ENCODE assay signal across 16 mouse cellular contexts in the genomic region with DNA sequence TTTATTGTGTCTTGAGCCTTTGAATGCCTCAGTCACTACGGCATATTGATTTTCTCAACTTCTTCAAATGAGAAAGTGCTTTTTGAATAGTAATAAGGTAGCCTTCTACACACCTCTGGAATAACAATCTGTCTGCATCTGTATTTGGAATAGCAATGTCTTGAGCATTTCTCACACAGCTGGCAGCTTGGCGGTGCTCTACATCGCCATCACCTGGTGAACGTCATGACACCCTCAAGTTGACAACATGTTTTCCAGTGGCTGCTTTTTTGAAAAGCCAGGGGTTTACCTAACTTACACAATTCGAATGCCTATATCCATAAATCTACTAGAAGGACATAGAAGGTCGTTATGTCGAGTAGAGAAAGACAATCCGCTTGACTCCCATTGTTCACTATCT. TPM values are rescaled to one million over a fixed set of nuclear protein-coding genes. Genes with fewer than 3 reads are reported as not detected.
DNase-seq lines count a peak whose midpoint lies in the region; ATAC-seq and TF ChIP-seq lines count a peak whose summit lies in the region.
"Had no signal": no experiment of that assay in that cellular context is flagged by ENCODE, and none has a peak within 500 bp of the region (broad histone marks: within the 10 kb centered on the region; RNA-seq: fewer than 3 reads in every experiment).

No protein-coding gene starts in this region.

- no peak for TF ChIP-seq POLR2A in lung, adult 2 months (IDR thresholded peaks at IDR 0.05; ENCODE audit: borderline replicate concordance, extremely low read depth, low read depth, low read length)

- H3K4me3 ChIP-seq in hindbrain, embryonic 11.5 days (ENCODE audit: low read depth, low read length): no peak overlapping the region
- H3K4me3 ChIP-seq in hindbrain, embryonic 10.5 days: no peak overlapping the region
- H3K4me3 ChIP-seq in lung, adult 2 months (replicated peaks; ENCODE audit: extremely low read depth, low read depth, low read length): no peak overlapping the region
- no peak overlapping the region for H3K4me3 ChIP-seq in ES-E14 (ENCODE audit: insufficient read depth in 1 of 2, low read depth in 1 of 2, low read length in 2 of 2, poor library complexity in 1 of 2, severe bottlenecking in 1 of 2)
- H3K4me3 ChIP-seq: limb, embryonic 12.5 days; neural tube, embryonic 15.5 days had no signal

- in situ Hi-C loops in ES-E14 (cut with MboI; ENCODE audit: low sequenced_read_pairs in 2 of 2, unreplicated experiment in 2 of 2): no loop called here

- no peak overlapping the region for H3K4me2 ChIP-seq in hindbrain, embryonic 11.5 days (replicated peaks; ENCODE audit: low read depth, low read length)
- H3K4me2 ChIP-seq: heart, embryonic 11.5 days; limb, embryonic 12.5 days; neural tube, embryonic 15.5 days had no signal

- no peak for ATAC-seq in hindbrain, embryonic 11.5 days (ENCODE audit: low FRiP score)
- ATAC-seq: forebrain, embryonic 14.5 days had no signal

- H3K36me3 ChIP-seq in hindbrain, embryonic 11.5 days (ENCODE audit: control insufficient read depth, insufficient read depth, low read length): no peaks in the 10 kb centered on the region
- no peaks in the 10 kb centered on the region for H3K36me3 ChIP-seq in hindbrain, embryonic 10.5 days
- H3K36me3 ChIP-seq in ES-E14 (ENCODE audit: control insufficient read depth, insufficient read depth, low read length, poor library complexity, severe bottlenecking): no peaks in the 10 kb centered on the region
- H3K36me3 ChIP-seq: limb, embryonic 12.5 days; neural tube, embryonic 15.5 days had no signal

- DNase-seq in hindbrain, embryonic 11.5 days (ENCODE audit: low spot score): peak; percentile 25
- DNase-seq in hindbrain, embryonic 10.5 days (ENCODE audit: low spot score): no peak
- no peak for DNase-seq in lung, adult 2 months
- DNase-seq in lung, postnatal 14 days: no peak
- peak; percentile 20 for DNase-seq in ES-E14 (ENCODE audit: low read depth, low spot score)
- DNase-seq in embryo, embryonic 11 days: peak; percentile 26
- no peak for DNase-seq in layer of hippocampus, adult 11-12 months (ENCODE audit: low spot score)
- DNase-seq in frontal cortex, adult 2 months (ENCODE audit: extremely low spot score in 1 of 2, low spot score in 1 of 2): no peak
- DNase-seq: cerebellum, adult 8-10 months; kidney, adult 18-20 months; lung, postnatal 36 days; right cerebral cortex, adult 18-20 months had no signal

- H3K9ac ChIP-seq in hindbrain, embryonic 11.5 days (ENCODE audit: low read depth, low read length): no peak overlapping the region
- no peak overlapping the region for H3K9ac ChIP-seq in ES-E14 (ENCODE audit: insufficient read depth, low read depth, low read length, poor library complexity, severe bottlenecking)
- H3K9ac ChIP-seq: limb, embryonic 12.5 days; neural tube, embryonic 15.5 days had no signal

- 58% methylated on average over 8 of the region's 8 CpGs for WGBS in hindbrain, embryonic 11.5 days
- WGBS in hindbrain, embryonic 10.5 days: 56% methylated on average over 8 of the region's 8 CpGs
- WGBS in lung, adult 2 months: 64% methylated on average over 8 of the region's 8 CpGs

- no peaks in the 10 kb centered on the region for H3K4me1 ChIP-seq in hindbrain, embryonic 11.5 days (replicated peaks; ENCODE audit: control insufficient read depth, insufficient read depth, low read length)
- H3K4me1 ChIP-seq in hindbrain, embryonic 10.5 days (replicated peaks): no peaks in the 10 kb centered on the region
- H3K4me1 ChIP-seq in lung, adult 2 months (ENCODE audit: control insufficient read depth, insufficient read depth, low read length): no peaks in the 10 kb centered on the region
- no peaks in the 10 kb centered on the region for H3K4me1 ChIP-seq in ES-E14 (ENCODE audit: control insufficient read depth in 2 of 2, insufficient read depth in 2 of 2, low read length in 2 of 2, poor library complexity in 1 of 2)
- H3K4me1 ChIP-seq: limb, embryonic 12.5 days; neural tube, embryonic 15.5 days had no signal

- H3K27ac ChIP-seq in hindbrain, embryonic 11.5 days (ENCODE audit: low read depth, low read length): no peak overlapping the region
- no peak overlapping the region for H3K27ac ChIP-seq in hindbrain, embryonic 10.5 days
- no peak overlapping the region for H3K27ac ChIP-seq in ES-E14 (ENCODE audit: insufficient read depth, low read depth, low read length, poor library complexity, severe bottlenecking)
- H3K27ac ChIP-seq: limb, embryonic 12.5 days; neural tube, embryonic 15.5 days had no signal

- peak; percentile 19; the same call in 1 of the 2 replicates for TF ChIP-seq CTCF in lung, adult 2 months (IDR thresholded peaks at IDR 0.05; ENCODE audit: insufficient read depth, low read length)

- no peaks in the 10 kb centered on the region for H3K9me3 ChIP-seq in hindbrain, embryonic 11.5 days (ENCODE audit: control insufficient read depth, low read length)
- H3K9me3 ChIP-seq in hindbrain, embryonic 10.5 days: no peaks in the 10 kb centered on the region
- H3K9me3 ChIP-seq in ES-E14 (ENCODE audit: control insufficient read depth, insufficient read depth, low read depth, low read length): no peaks in the 10 kb centered on the region
- H3K9me3 ChIP-seq: limb, embryonic 12.5 days; neural tube, embryonic 15.5 days had no signal

- no peaks in the 10 kb centered on the region for H3K27me3 ChIP-seq in hindbrain, embryonic 11.5 days (ENCODE audit: control insufficient read depth, insufficient read depth, low read length)
- H3K27me3 ChIP-seq in hindbrain, embryonic 10.5 days (ENCODE audit: insufficient read depth, poor library complexity, severe bottlenecking): no peaks in the 10 kb centered on the region
- H3K27me3 ChIP-seq: limb, embryonic 12.5 days; neural tube, embryonic 15.5 days had no signal

TF ChIP-seq in ES-E14, 5 proteins besides CTCF, POLR2A, EP300 and RAD21:
- no peak for TF ChIP-seq MAFK (IDR thresholded peaks at IDR 0.05; ENCODE audit: insufficient read depth, low read depth, low read length)
- no peak for TF ChIP-seq CHD2 (IDR thresholded peaks at IDR 0.05; ENCODE audit: low read depth, low read length)

RNA-seq across cellular contexts. Expression of gene Snrpb2, which starts 51.5 kb away (rescaled TPM):
- polyA plus RNA-seq in hindbrain, embryonic 11.5 days (2014; fragmentation: Nextera tagmentation; extraction: Ambion mirVana): 121 and 128 TPM in 2 replicates
- 85.0 and 96.5 TPM in 2 replicates for polyA plus RNA-seq in hindbrain, embryonic 10.5 days (2016; fragmentation: Nextera tagmentation; extraction: Ambion mirVana)
- polyA plus RNA-seq in lung, adult 2 months (2012; rRNA removed): 2.2 and 4.1 TPM in 2 replicates
- 36.0 and 61.5 TPM in 2 replicates for total RNA-seq in ES-E14 (2012; rRNA removed)
- 25.5 and 27.6 TPM in 2 replicates for polyA plus RNA-seq in frontal cortex, adult 2 months (2012; rRNA removed)

Comparison
In these comparisons a context has a peak if more than half of its experiments do, and no peak if none do; other contexts are left out.
1. DNase-seq: peak in hindbrain, embryonic 11.5 days (single experiment), ES-E14 (single experiment) and embryo, embryonic 11 days (single experiment); none in hindbrain, embryonic 10.5 days (single experiment), lung, adult 2 months (single experiment), lung, postnatal 14 days (single experiment), layer of hippocampus, adult 11-12 months (single experiment) and frontal cortex, adult 2 months (0 of 2).